Mouse (Mus musculus) brain, embryonic 14.5 days (tissue): ENCODE measurements around the gene Gm4707. TPM values are rescaled to one million over a fixed set of nuclear protein-coding genes. Genes with fewer than 3 reads are reported as not detected.

Experiments used
- DNase-seq: peaks from one replicate; pipeline ENCODE4 v3.0.0-alpha.2; 2011; ENCODE audit warnings: low read depth
- CTCF ChIP-seq: fragments of 200-500 bp; IDR thresholded peaks from 2 replicates; pipeline ENCODE4 v1.5.1; 2012; ENCODE audit warnings: inconsistent platforms, mild to moderate bottlenecking, moderate library complexity, borderline replicate concordance; ENCODE audit not compliant: insufficient read depth, insufficient read length; ENCODE audit errors: extremely low read depth
- POLR2A ChIP-seq: fragments of 200-500 bp; IDR thresholded peaks from 2 replicates; pipeline ENCODE4 v1.6.1; 2012; ENCODE audit warnings: mild to moderate bottlenecking, inconsistent platforms, borderline replicate concordance; ENCODE audit not compliant: poor library complexity, insufficient read depth, insufficient read length, severe bottlenecking; ENCODE audit errors: extremely low read depth
- polyA plus RNA-seq: library from polyadenylated mRNA; depleted of rRNA; stranded (reverse); fragments of >200 nt; gene quantifications from 2 replicates; pipeline ENCODE4 v1.2.3, GENCODE M21; 2012; rRNA removed

Gene Gm4707
- polyA plus RNA-seq, 1 experiment, result 1.4 TPM

- no peak for TF ChIP-seq POLR2A
- TF ChIP-seq CTCF, result no peak
- no peak for DNase-seq
Measured at GRCm38 (mm10) chr17:71417008-71417407, 42.7 kb downstream of the Gm4707 start.

Other genes starting within 250 kb of the Gm4707 start
- gene Emilin2, start 147.9 kb downstream of the Gm4707 start, polyA plus RNA-seq, result 1.8 and 2.0 TPM in 2 replicates
- 33.7 and 41.3 TPM in 2 replicates for gene Smchd1, start 15.4 kb upstream of the Gm4707 start, polyA plus RNA-seq
- 5.6 and 6.8 TPM in 2 replicates for gene Ndc80, start 66.9 kb upstream of the Gm4707 start, polyA plus RNA-seq
- 0.70 and 0.81 TPM in 2 replicates for gene Spdya, start 92.1 kb upstream of the Gm4707 start, polyA plus RNA-seq
- 26.9 and 44.8 TPM in 2 replicates for gene Wdr43, start 156.0 kb upstream of the Gm4707 start, polyA plus RNA-seq
- 0.61 and 0.68 TPM in 2 replicates for gene Togaram2, start 213.3 kb upstream of the Gm4707 start, polyA plus RNA-seq